Mouse (Mus musculus) hindbrain, embryonic 11.5 days (tissue): ENCODE results near the gene Kcnb1. TPM values are rescaled to one million over a fixed set of nuclear protein-coding genes. Genes with fewer than 3 reads are reported as not detected.
"Not testable (repeated sequence)": the region's sequence is repeated elsewhere in the genome, so short reads cannot be mapped to it uniquely, and the experiment has no call there.

Experiments used
- ATAC-seq: fragments of 200-750 bp; cut with Nextera tagmentation; 2 replicates; pipeline ENCODE4 v1.8.0; 2017; ENCODE audit warnings: mild to moderate bottlenecking, moderate TSS enrichment, moderate library complexity; ENCODE audit not compliant: low FRiP score
- DNase-seq: peaks from one replicate; pipeline ENCODE4 v3.0.0-alpha.2; 2015; ENCODE audit warnings: low spot score
- H3K27ac ChIP-seq: fragments of 300-500 bp; sonication (generic); 2 replicates; pipeline ENCODE4 v1.5.1; 2014; ENCODE audit warnings: mild to moderate bottlenecking, low read depth, low read length
- H3K27me3 ChIP-seq: fragments of 300-500 bp; sonication (generic); 2 replicates; pipeline ENCODE4 v1.6.1; 2014; ENCODE audit warnings: mild to moderate bottlenecking, low read length, moderate library complexity, mixed read lengths; ENCODE audit not compliant: control insufficient read depth, insufficient read depth
- H3K36me3 ChIP-seq: fragments of 300-500 bp; sonication (generic); 2 replicates; pipeline ENCODE4 v1.6.1; 2014; ENCODE audit warnings: mild to moderate bottlenecking, low read length, moderate library complexity, mixed read lengths; ENCODE audit not compliant: control insufficient read depth, insufficient read depth
- H3K4me1 ChIP-seq: fragments of 300-500 bp; sonication (generic); replicated peaks from 2 replicates; pipeline ENCODE4 v1.6.1; 2014; ENCODE audit warnings: low read length, mixed read lengths; ENCODE audit not compliant: control insufficient read depth, insufficient read depth
- H3K4me2 ChIP-seq: fragments of 300-500 bp; sonication (generic); replicated peaks from 2 replicates; pipeline ENCODE4 v1.6.1; 2014; ENCODE audit warnings: mild to moderate bottlenecking, low read depth, low read length
- H3K4me3 ChIP-seq: fragments of 300-500 bp; sonication (generic); 2 replicates; pipeline ENCODE4 v1.5.1; 2014; ENCODE audit warnings: low read depth, low read length
- H3K9ac ChIP-seq: fragments of 300-500 bp; sonication (generic); 2 replicates; pipeline ENCODE4 v1.6.1; 2014; ENCODE audit warnings: low read depth, low read length
- H3K9me3 ChIP-seq: fragments of 300-500 bp; sonication (generic); 2 replicates; pipeline ENCODE4 v1.6.1; 2016; ENCODE audit warnings: low read length; ENCODE audit not compliant: control insufficient read depth
- WGBS: fragments of 180-500 bp; shearing (Covaris S2); extraction: QIAGEN DNeasy Blood & Tissue Kit; methylation state at CpG from one replicate; pipeline ENCODE4 v1.1.7; 2014; 5-methylcytosine and 5-hydroxymethylcytosine counted together
- polyA plus RNA-seq: library from polyadenylated mRNA; unstranded; fragments of >200 nt; fragmentation: Nextera tagmentation; extraction: Ambion mirVana; gene quantifications from 2 replicates; pipeline ENCODE4 v1.2.1, GENCODE M21; 2014

Kcnb1 gene
- polyA plus RNA-seq, 1 experiment from 2014 or later: 0.69 TPM

DNA sequence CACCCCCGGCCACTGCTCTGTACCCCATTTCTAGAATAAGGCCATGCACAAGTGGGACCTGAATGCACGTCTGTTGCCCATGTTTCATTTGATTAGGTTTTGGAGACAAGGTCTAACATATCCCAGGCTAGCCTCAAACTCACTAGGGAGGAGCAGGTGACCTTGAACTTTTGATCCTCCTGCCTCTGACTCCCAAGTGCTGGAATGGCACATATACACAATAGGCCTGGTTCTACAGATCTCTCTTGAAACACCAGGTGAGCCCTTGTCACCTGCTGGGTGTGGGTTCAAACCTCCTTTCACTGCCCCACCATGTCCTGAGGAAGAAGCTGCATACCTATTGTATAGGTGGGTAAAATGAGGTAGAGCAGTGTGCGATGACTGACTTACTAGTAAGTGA, 22.1 kb upstream of the Kcnb1 start:
- Histone ChIP-seq H3K4me2 (no peak overlapping the region), H3K4me1 (no peaks in the 10 kb centered on the region), H3K9ac (no peak overlapping the region), H3K36me3 (no peaks in the 10 kb centered on the region), H3K4me3 (no peak overlapping the region), H3K9me3 (no peaks in the 10 kb centered on the region), H3K27me3 (no peaks in the 10 kb centered on the region), H3K27ac (no peak overlapping the region)
- no peak for DNase-seq
- WGBS: 88% methylated on average over 3 of the region's 3 CpGs
- ATAC-seq: no peak

DNA sequence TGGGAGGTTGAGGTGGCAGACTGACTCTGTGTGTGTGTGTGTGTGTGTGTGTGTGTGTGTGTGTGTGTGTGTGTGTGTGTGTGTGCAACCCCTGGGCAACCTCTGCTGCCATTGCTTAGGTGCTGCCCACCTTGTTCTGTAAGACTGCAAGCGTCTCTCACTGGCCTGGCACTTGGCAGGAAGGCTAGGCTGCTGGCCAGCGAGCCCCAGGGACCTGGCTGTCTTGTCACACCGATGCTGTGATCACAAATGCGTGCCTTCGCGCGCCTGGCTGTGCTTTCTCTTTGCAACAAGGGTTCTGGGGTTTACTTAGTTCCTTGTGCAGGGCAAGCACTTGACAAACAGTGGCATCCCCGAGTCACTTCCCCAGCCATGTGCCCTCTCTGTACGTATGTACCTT, 19.9 kb upstream of the Kcnb1 start:
- DNase-seq (no peak), ATAC-seq (no peak)
- H3K27me3 ChIP-seq: no peaks in the 10 kb centered on the region
- H3K4me1 ChIP-seq: no peaks in the 10 kb centered on the region
- WGBS: 90% methylated on average over 9 of the region's 9 CpGs
- H3K27ac ChIP-seq: no peak overlapping the region
- no peak overlapping the region for H3K4me3 ChIP-seq
- H3K36me3 ChIP-seq: no peaks in the 10 kb centered on the region
- H3K4me2 ChIP-seq: no peak overlapping the region
- H3K9me3 ChIP-seq: no peaks in the 10 kb centered on the region
- no peak overlapping the region for H3K9ac ChIP-seq

- H3K27ac ChIP-seq: no peak overlapping the region
- no peak overlapping the region for H3K9ac ChIP-seq
- no peak for ATAC-seq
- H3K27me3 ChIP-seq: no peaks in the 10 kb centered on the region
- H3K4me3 ChIP-seq: no peak overlapping the region
- H3K36me3 ChIP-seq: no peaks in the 10 kb centered on the region
- no peak for DNase-seq
- no peaks in the 10 kb centered on the region for H3K4me1 ChIP-seq
- H3K9me3 ChIP-seq: no peaks in the 10 kb centered on the region
- WGBS: 88% methylated on average over 3 of the region's 3 CpGs
- H3K4me2 ChIP-seq: no peak overlapping the region
Observed at GRCm38 (mm10) chr2:167208984-167209383, 19.0 kb upstream of the Kcnb1 start.

DNA sequence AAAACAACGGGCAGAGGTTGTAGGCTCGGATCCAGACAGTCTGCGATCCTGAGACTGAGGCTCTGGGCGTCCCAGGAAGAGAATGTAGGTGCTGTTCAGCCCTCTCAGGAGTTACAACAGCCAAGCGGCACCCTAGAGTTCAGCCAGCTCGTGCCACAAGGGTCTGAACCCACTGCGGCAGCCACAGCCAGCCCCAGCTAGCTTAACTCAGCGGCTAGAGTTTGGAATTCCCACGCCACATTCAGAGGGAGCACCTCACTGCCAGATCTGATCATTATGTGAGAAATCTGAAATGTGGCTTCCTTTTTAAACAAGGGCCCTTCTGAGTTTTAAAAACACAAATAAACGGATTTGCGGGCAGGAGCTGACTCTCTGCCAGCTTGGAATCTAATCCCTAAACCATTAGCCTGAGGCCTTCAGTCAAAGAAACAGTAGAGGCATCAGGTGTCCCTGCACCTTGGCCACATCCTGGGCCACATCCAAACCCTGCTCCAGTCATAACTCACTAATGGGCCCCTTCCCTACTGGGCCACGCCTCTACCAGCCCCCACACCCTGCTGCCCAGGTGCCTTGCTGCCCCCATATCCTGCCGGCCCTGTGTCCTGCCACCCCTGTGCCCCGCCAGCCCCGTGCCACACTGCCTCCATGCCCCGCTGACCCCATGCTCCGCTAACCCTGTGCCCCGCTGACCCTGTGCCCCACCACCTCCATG, 16.1 kb upstream of the Kcnb1 start:
- WGBS: 92% methylated on average over 18 of the region's 18 CpGs
- no peaks in the 10 kb centered on the region for H3K27me3 ChIP-seq
- ATAC-seq: no peak

GRCm38 (mm10) chr2:167204686-167205085, 14.7 kb upstream of the Kcnb1 start:
- not testable (repeated sequence) for ATAC-seq, H3K4me1 ChIP-seq, H3K4me3 ChIP-seq, H3K9ac ChIP-seq, H3K9me3 ChIP-seq, H3K4me2 ChIP-seq, H3K27me3 ChIP-seq, DNase-seq, H3K36me3 ChIP-seq, H3K27ac ChIP-seq
- 95% methylated on average over 5 of the region's 5 CpGs for WGBS

More for the DNA sequence above, 16.1 kb upstream of the Kcnb1 start:
- Histone ChIP-seq H3K4me3 (no peak overlapping the region), H3K9me3 (no peaks in the 10 kb centered on the region), H3K4me1 (no peaks in the 10 kb centered on the region), H3K36me3 (no peaks in the 10 kb centered on the region), H3K9ac (no peak overlapping the region), H3K27ac (no peak overlapping the region), H3K4me2 (no peak overlapping the region)
- DNase-seq: no peak

DNA sequence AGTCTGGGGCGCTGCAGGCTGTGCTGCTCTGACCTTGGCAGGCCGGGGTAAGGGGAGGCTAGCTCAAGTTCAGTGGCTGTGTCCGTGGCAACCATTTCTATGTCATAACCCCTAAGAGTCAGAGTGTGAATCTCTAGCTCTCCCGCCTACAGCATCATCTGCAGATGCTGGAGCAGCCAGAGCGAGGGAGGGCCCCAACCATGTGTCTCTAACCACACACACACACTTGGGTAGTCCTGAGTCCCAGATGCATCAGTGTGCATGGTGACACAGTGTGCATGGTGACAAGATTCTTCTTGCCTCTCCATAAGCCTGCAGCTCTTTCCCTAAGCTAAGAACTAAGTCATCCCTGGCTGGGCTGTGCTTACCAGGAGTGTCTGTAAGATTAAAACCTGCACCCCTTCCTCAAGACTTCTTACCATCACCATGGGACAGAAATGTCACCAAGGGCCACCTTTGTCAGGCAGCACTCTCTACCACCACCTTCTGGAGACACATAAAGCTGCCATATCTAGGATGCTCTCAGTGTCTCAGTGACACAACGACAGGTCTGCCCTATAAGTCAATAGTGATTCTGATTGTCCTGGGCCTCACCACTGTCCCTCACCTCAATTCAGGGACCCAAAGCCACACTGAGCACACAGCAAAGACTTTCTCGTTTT, 13.7 kb upstream of the Kcnb1 start:
- 82% methylated on average over 7 of the region's 7 CpGs for WGBS

DNA sequence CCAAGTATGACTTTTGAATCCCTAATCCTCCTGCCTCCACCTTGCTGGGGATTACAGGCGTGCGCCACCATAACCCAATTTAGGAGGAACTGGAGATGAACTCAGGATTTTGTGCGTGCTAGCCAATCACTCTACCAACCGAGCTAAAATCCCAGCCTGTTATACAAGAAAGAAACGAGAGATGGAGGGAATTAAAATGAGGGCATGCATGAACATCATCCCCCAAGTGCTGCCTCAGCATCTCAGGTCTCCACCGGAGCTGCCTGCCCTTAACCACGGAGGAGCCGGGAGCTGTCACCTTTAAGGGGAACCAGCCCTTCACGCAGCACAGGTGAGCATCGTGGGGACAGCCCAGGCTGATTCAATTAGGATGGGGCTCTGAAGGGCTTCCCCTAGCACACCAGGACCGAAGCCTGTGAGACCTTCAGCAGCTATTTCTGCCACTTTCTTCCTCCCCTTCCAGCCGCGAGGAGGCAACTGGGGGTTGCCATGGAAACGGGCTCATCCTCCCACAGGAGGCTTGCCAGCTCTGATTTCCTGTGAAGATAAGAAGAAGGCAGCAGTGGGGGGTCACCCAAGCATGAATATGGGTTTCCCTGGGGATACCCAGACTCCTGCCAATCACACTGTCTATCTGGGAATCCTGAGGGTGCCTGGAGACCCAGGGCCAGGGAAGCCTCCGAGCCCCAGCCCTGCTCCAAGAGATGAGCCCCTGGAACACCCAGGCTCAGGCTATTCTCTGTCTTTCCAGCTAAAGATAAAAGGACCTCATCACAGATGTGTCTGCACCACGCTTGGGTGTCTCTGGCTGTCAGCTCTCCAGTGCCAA, 11.7 kb upstream of the Kcnb1 start:
- Histone ChIP-seq H3K36me3 (no peaks in the 10 kb centered on the region), H3K27ac (peak overlapping the region; percentile 34), H3K4me3 (no peak overlapping the region), H3K9ac (no peak overlapping the region), H3K9me3 (no peaks in the 10 kb centered on the region), H3K27me3 (no peaks in the 10 kb centered on the region), H3K4me1 (0 out of 2 replicates have a peak, but pooled peaks cover 4% of the 10 kb centered on the region), H3K4me2 (no peak overlapping the region)
- ATAC-seq (peak; percentile 44), DNase-seq (peak; percentile 69)
- 41% methylated on average over 16 of the region's 16 CpGs for WGBS

More for the DNA sequence above, 13.7 kb upstream of the Kcnb1 start:
- Histone ChIP-seq H3K9me3 (no peaks in the 10 kb centered on the region), H3K9ac (no peak overlapping the region), H3K4me2 (no peak overlapping the region), H3K36me3 (no peaks in the 10 kb centered on the region), H3K27me3 (no peaks in the 10 kb centered on the region), H3K4me3 (no peak overlapping the region), H3K4me1 (0 out of 2 replicates have a peak, but pooled peaks cover 3% of the 10 kb centered on the region), H3K27ac (no peak overlapping the region)
- DNase-seq: no peak
- ATAC-seq: no peak

DNA sequence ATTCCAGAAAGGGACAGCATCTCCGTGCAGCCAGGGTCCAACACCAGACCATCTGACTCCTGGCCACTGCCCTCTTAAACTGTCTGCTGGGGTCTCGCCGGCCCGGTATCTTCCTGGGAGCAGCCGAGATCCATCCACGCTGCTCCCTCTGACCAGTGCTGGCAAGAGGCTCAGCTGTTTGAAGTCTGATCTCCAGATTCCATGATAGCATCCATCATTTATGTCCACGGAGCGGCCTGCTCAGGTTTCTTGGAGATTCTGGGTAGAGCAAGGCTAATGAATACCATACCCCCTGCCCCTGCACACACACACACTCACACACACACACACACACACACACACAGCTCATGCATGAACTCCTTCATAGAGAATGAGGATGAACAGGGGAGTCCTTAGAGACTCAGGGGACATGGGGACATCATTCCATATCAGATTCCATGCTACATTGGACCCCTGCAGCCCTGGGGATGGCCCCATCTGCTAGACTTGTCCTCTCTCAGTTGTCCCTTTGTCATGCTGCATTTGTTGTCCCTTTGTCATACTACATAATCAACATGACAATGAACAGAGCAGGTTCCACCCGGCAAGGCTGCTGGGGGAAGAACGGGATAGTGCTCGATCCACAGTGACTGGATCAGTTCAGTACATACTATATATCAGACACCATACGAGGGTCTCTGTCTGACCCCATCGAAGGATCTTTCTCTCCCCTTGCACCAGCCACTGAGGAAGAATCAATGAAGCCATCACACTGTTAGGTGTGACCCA, 8.9 kb upstream of the Kcnb1 start:
- Histone ChIP-seq H3K9me3 (no peaks in the 10 kb centered on the region), H3K36me3 (no peaks in the 10 kb centered on the region), H3K4me3 (no peak overlapping the region), H3K27ac (no peak overlapping the region), H3K27me3 (no peaks in the 10 kb centered on the region), H3K9ac (no peak overlapping the region), H3K4me2 (no peak overlapping the region), H3K4me1 (0 out of 2 replicates have a peak, but pooled peaks cover 4% of the 10 kb centered on the region)
- ATAC-seq: peak; percentile 55
- WGBS: 50% methylated on average over 13 of the region's 13 CpGs
- peak; percentile 31 for DNase-seq
